Mouse (Mus musculus): ENCODE measurements around the gene Il11ra2.
"Not testable (repeated sequence)": the region's sequence is repeated elsewhere in the genome, so short reads cannot be mapped to it uniquely, and the experiment has no call there.

Gene Il11ra2

GRCm38 (mm10) chr4:42661793-42662192 is at the start of gene Il11ra2:
TSS of gene Il11ra2 (minus strand) at chr4:42661893.
- in situ Hi-C loops (cut with MboI; ENCODE audit: low pct_unique_long_range_greater_than_20kb in 1 of 2, low sequenced_read_pairs in 2 of 2, unreplicated experiment in 1 of 2): not testable (repeated sequence)

GRCm38 (mm10) chr4:42682183-42682524 is 20.5 kb upstream of the Il11ra2 start:
- in situ Hi-C loops (cut with MboI; ENCODE audit: low pct_unique_long_range_greater_than_20kb in 1 of 2, low sequenced_read_pairs in 2 of 2, unreplicated experiment in 1 of 2): not testable (repeated sequence)

- in situ Hi-C loops (cut with MboI; ENCODE audit: low pct_unique_long_range_greater_than_20kb in 1 of 2, low sequenced_read_pairs in 2 of 2, unreplicated experiment in 1 of 2): not testable (repeated sequence)
Measured at GRCm38 (mm10) chr4:42681473-42682182, 19.9 kb upstream of the Il11ra2 start.

DNA sequence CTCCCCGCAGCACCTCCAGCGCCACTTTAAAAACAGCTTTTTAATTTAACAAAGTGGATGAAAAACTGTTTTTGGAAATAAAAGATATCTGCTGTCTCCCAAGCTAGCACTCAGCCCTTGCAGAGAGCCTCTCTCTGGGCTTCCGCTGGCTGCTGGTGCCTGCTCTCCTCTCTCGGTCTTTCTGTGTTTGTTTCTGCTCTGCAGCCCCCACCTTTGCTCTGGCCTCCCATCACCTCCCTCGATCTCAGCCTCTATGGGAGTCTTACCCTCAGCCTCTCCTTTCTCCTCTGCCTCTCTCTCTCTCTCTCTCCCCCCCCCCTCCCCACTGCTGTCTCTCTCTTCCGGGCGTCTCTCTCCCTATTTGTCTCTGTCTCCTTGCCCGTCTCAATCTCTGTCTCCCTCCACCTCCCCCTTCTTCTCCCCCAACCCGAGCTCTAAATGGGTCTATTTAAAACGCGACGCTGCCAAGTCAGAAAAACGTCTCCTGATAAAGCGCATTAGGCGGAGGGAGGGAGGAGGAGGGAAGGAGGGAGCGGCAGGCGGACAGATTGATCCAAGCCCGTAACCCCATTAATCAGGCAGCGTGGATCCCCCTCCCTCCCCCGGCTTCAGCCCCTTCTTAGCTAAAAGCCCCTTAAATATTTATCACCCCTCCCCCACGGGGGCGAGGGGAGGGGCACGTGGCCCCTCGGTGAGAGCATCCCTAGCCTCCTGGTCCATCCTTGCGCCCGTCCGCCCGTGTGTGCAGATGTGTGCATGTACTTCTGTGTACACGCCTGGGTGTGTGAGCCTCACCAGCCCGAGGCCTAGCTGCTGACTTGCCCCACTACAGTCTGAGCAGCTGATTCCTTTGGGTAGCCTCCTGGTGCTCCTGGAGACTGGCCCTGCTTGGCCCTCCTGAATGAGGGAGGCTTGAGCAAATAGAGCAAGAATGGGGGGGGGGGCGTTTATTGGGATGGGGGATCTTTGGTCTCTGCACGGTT is 19.0 kb upstream of the Il11ra2 start:
- in situ Hi-C loops (cut with MboI; ENCODE audit: low pct_unique_long_range_greater_than_20kb in 1 of 2, low sequenced_read_pairs in 2 of 2, unreplicated experiment in 1 of 2): not testable (repeated sequence)

DNA sequence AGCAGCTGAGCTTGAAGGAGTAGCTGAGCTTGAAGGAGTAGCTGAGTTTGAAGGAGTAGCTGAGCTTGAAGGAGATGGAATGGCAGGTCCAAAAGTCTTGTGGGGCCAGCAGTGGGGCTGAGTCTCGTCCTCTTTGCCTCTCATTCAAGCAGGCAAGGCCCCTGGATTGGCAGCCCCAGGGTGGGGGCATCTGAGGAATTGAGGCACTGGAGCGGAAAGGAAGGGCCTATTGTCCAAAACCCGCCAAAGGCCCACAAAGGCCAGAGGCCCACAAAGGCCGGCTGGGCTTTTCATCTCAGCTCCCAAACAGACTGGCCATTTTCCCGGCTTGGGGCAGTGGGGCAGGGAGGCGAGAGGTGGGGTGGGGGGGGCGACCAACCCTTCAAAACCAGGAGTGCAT is 17.7 kb upstream of the Il11ra2 start:
- in situ Hi-C loops (cut with MboI; ENCODE audit: low pct_unique_long_range_greater_than_20kb in 1 of 2, low sequenced_read_pairs in 2 of 2, unreplicated experiment in 1 of 2): not testable (repeated sequence)

- in situ Hi-C loops (cut with MboI; ENCODE audit: low pct_unique_long_range_greater_than_20kb in 1 of 2, low sequenced_read_pairs in 2 of 2, unreplicated experiment in 1 of 2): not testable (repeated sequence)
Measured at GRCm38 (mm10) chr4:42675415-42675814, 13.7 kb upstream of the Il11ra2 start.

DNA sequence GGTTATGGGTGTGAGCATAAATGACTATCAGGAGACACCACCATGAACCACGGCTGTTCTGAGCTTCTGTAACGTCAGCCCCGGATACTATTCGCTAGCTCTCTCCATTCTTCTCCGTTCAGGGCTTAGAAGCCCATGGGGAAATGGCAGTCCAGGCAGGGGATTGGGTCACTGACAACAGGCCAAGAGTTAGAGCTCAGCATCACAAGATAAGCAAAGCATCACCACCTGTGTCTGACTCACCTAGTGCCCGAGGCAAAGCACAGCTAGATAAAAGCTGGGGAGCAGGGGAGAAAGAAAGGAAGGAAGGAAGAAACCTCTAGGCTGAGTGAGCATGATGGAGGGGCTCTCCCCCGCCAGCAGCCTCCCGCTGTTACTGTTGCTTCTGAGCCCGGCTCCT is 6.7 kb downstream of the Il11ra2 start, which contains the start of gene Ccl27b:
Gene Ccl27b (plus strand): TSS at position 301 of the 400 bp plus-strand sequence.
- in situ Hi-C loops (cut with MboI; ENCODE audit: low pct_unique_long_range_greater_than_20kb in 1 of 2, low sequenced_read_pairs in 2 of 2, unreplicated experiment in 1 of 2): not testable (repeated sequence)

GRCm38 (mm10) chr4:42629419-42629818 is 32.3 kb downstream of the Il11ra2 start, which contains the start of gene Gm2564:
TSS of gene Gm2564 (plus strand) at chr4:42629719.
- in situ Hi-C loops (cut with MboI; ENCODE audit: low pct_unique_long_range_greater_than_20kb in 1 of 2, low sequenced_read_pairs in 2 of 2, unreplicated experiment in 1 of 2): not testable (repeated sequence)

DNA sequence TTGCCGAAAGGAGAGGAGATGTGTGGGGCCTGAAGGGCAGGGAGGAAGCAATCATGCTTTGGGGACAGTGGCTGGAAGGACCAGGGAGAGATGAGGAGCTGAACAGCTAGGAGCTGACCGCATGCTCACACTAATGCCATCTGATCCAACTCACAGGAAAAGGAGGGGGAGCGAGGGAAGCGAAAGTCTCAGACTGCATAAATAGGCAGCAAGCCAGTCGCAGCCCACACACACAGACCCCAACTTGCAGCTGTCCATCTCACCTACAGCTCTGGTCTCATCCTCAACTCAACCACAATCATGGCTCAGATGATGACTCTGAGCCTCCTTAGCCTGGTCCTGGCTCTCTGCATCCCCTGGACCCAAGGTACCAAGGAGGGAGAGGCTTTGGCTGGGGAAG is 49.8 kb downstream of the Il11ra2 start, which contains the start of gene Gm10591:
Gene Gm10591 (plus strand): TSS at position 301 of the 400 bp plus-strand sequence.
- in situ Hi-C loops (cut with MboI; ENCODE audit: low pct_unique_long_range_greater_than_20kb in 1 of 2, low sequenced_read_pairs in 2 of 2, unreplicated experiment in 1 of 2): not testable (repeated sequence)
